Mouse (Mus musculus) kidney, embryonic 15.5 days (tissue): ENCODE results near the gene Gmds. TPM values are rescaled to one million over a fixed set of nuclear protein-coding genes. Genes with fewer than 3 reads are reported as not detected.

Experiments used
- ATAC-seq: fragments of 200-750 bp; cut with Nextera tagmentation; replicated peaks from 2 replicates; pipeline ENCODE4 v1.8.0; 2017; ENCODE audit warnings: moderate TSS enrichment; ENCODE audit not compliant: low FRiP score
- H3K27ac ChIP-seq: fragments of 300-500 bp; sonication (generic); 2 replicates; pipeline ENCODE4 v1.5.1; 2015; ENCODE audit warnings: mild to moderate bottlenecking, inconsistent platforms
- H3K27me3 ChIP-seq: fragments of 300-500 bp; sonication (generic); 2 replicates; pipeline ENCODE4 v1.6.1; 2015; ENCODE audit warnings: inconsistent platforms
- H3K36me3 ChIP-seq: fragments of 300-500 bp; sonication (generic); 2 replicates; pipeline ENCODE4 v1.6.1; 2015; ENCODE audit warnings: inconsistent platforms
- H3K4me1 ChIP-seq: fragments of 300-500 bp; sonication (generic); 2 replicates; pipeline ENCODE4 v1.6.1; 2015; ENCODE audit warnings: inconsistent platforms
- H3K4me2 ChIP-seq: fragments of 300-500 bp; sonication (generic); 2 replicates; pipeline ENCODE4 v1.6.1; 2015; ENCODE audit warnings: moderate library complexity, mild to moderate bottlenecking, inconsistent platforms
- H3K4me3 ChIP-seq: fragments of 300-500 bp; sonication (generic); replicated peaks from 2 replicates; pipeline ENCODE4 v1.5.1; 2015; ENCODE audit warnings: mild to moderate bottlenecking, inconsistent platforms
- H3K9ac ChIP-seq: fragments of 300-500 bp; sonication (generic); 2 replicates; pipeline ENCODE4 v1.6.1; 2015; ENCODE audit warnings: mild to moderate bottlenecking, inconsistent platforms
- H3K9me3 ChIP-seq: fragments of 300-500 bp; sonication (generic); replicated peaks from 2 replicates; pipeline ENCODE4 v1.6.1; 2016; ENCODE audit warnings: inconsistent platforms
- WGBS: fragments of 180-500 bp; shearing (Covaris S2); methylation state at CpG from one replicate; pipeline ENCODE4 v1.1.7; 2015; ENCODE audit warnings: mixed read lengths; 5-methylcytosine and 5-hydroxymethylcytosine counted together
- polyA plus RNA-seq: library from polyadenylated mRNA; unstranded; fragments of >200 nt; fragmentation: Nextera tagmentation; extraction: Ambion mirVana; gene quantifications from 2 replicates; pipeline ENCODE4 v1.2.1, GENCODE M21; 2015

The Gmds gene
- polyA plus RNA-seq, 1 experiment from 2014 or later: 31.8 TPM

GRCm38 (mm10) chr13:32179906-32180305 is 158.6 kb downstream of the Gmds start:
- Histone ChIP-seq H3K4me3 (no peak overlapping the region), H3K9me3 (no peaks in the 10 kb centered on the region), H3K4me1 (peaks cover 20% of the 10 kb centered on the region), H3K27ac (peak overlapping the region; percentile 24), H3K36me3 (no peaks in the 10 kb centered on the region), H3K9ac (no peak overlapping the region), H3K4me2 (0 out of 2 replicates have a peak overlapping the region, but pooled peaks have one; percentile 2), H3K27me3 (no peaks in the 10 kb centered on the region)
- ATAC-seq: peak; percentile 75; the same call in 1 of the 2 replicates
- 18% methylated on average over 3 of the region's 3 CpGs for WGBS

GRCm38 (mm10) chr13:32178682-32179081 is 159.9 kb downstream of the Gmds start:
- Histone ChIP-seq H3K36me3 (no peaks in the 10 kb centered on the region), H3K9me3 (no peaks in the 10 kb centered on the region), H3K4me2 (no peak overlapping the region), H3K4me1 (peaks cover 20% of the 10 kb centered on the region), H3K9ac (no peak overlapping the region), H3K27me3 (no peaks in the 10 kb centered on the region), H3K4me3 (no peak overlapping the region), H3K27ac (no peak overlapping the region)
- ATAC-seq: no peak
- 76% methylated on average over 1 of the region's 1 CpGs for WGBS

- ATAC-seq: peak; percentile 82
- Histone ChIP-seq H3K9ac (no peak overlapping the region), H3K4me3 (no peak overlapping the region), H3K27me3 (no peaks in the 10 kb centered on the region; the same call in 1 of the 2 replicates), H3K9me3 (no peaks in the 10 kb centered on the region), H3K4me2 (no peak overlapping the region), H3K27ac (0 out of 2 replicates have a peak overlapping the region, but pooled peaks have one; percentile 41), H3K4me1 (peaks cover 20% of the 10 kb centered on the region), H3K36me3 (no peaks in the 10 kb centered on the region)
- 38% methylated on average over 2 of the region's 2 CpGs for WGBS
These were observed 160.6 kb downstream of the Gmds start for GRCm38 (mm10) chr13:32177852-32178453.

- Histone ChIP-seq H3K27me3 (no peaks in the 10 kb centered on the region; the same call in 1 of the 2 replicates), H3K9me3 (no peaks in the 10 kb centered on the region), H3K27ac (no peak overlapping the region), H3K4me1 (peaks cover 19% of the 10 kb centered on the region), H3K4me2 (no peak overlapping the region), H3K36me3 (no peaks in the 10 kb centered on the region), H3K9ac (no peak overlapping the region), H3K4me3 (no peak overlapping the region)
- WGBS: 61% methylated on average over 2 of the region's 2 CpGs
- peak; percentile 60 for ATAC-seq
These were observed 163.5 kb downstream of the Gmds start for GRCm38 (mm10) chr13:32175028-32175427.

- Histone ChIP-seq H3K9me3 (no peaks in the 10 kb centered on the region), H3K4me1 (peaks cover 7% of the 10 kb centered on the region), H3K27me3 (no peaks in the 10 kb centered on the region; the same call in 1 of the 2 replicates), H3K27ac (no peak overlapping the region), H3K36me3 (no peaks in the 10 kb centered on the region), H3K4me3 (no peak overlapping the region), H3K9ac (no peak overlapping the region), H3K4me2 (no peak overlapping the region)
- 7% methylated on average over 5 of the region's 5 CpGs for WGBS
- ATAC-seq: peak; percentile 91
These were observed 169.4 kb downstream of the Gmds start for GRCm38 (mm10) chr13:32169173-32169572.

GRCm38 (mm10) chr13:32167806-32168205 is 170.7 kb downstream of the Gmds start:
- H3K9ac ChIP-seq: no peak overlapping the region
- H3K9me3 ChIP-seq: no peaks in the 10 kb centered on the region
- peaks cover 7% of the 10 kb centered on the region for H3K4me1 ChIP-seq
- no peak overlapping the region for H3K4me3 ChIP-seq
- no peaks in the 10 kb centered on the region for H3K36me3 ChIP-seq
- H3K27ac ChIP-seq: no peak overlapping the region
- H3K4me2 ChIP-seq: no peak overlapping the region
- WGBS: 85% methylated on average over 6 of the region's 6 CpGs
- no peaks in the 10 kb centered on the region for H3K27me3 ChIP-seq
- no peak for ATAC-seq

- no peak overlapping the region for H3K4me3 ChIP-seq
- WGBS: 35% methylated on average over 2 of the region's 2 CpGs
- no peak overlapping the region for H3K9ac ChIP-seq
- no peak for ATAC-seq
- H3K27ac ChIP-seq: no peak overlapping the region
- H3K4me2 ChIP-seq: no peak overlapping the region
- H3K4me1 ChIP-seq: peaks cover 7% of the 10 kb centered on the region
- H3K36me3 ChIP-seq: no peaks in the 10 kb centered on the region
- no peaks in the 10 kb centered on the region for H3K9me3 ChIP-seq
- no peaks in the 10 kb centered on the region for H3K27me3 ChIP-seq
These were observed 173.0 kb downstream of the Gmds start for GRCm38 (mm10) chr13:32165581-32165980.

- H3K4me3 ChIP-seq: no peak overlapping the region
- no peak overlapping the region for H3K9ac ChIP-seq
- WGBS: 38% methylated on average over 2 of the region's 2 CpGs
- H3K4me2 ChIP-seq: no peak overlapping the region
- ATAC-seq: no peak
- H3K27ac ChIP-seq: no peak overlapping the region
- H3K4me1 ChIP-seq: no peaks in the 10 kb centered on the region
- no peaks in the 10 kb centered on the region for H3K27me3 ChIP-seq
- no peaks in the 10 kb centered on the region for H3K36me3 ChIP-seq
- no peaks in the 10 kb centered on the region for H3K9me3 ChIP-seq
These were observed 177.0 kb downstream of the Gmds start for GRCm38 (mm10) chr13:32161567-32161966.

- Histone ChIP-seq H3K27me3 (no peaks in the 10 kb centered on the region), H3K4me2 (no peak overlapping the region), H3K4me3 (no peak overlapping the region), H3K9me3 (no peaks in the 10 kb centered on the region), H3K27ac (no peak overlapping the region), H3K36me3 (no peaks in the 10 kb centered on the region), H3K9ac (no peak overlapping the region), H3K4me1 (no peaks in the 10 kb centered on the region)
- ATAC-seq: no peak
- 62% methylated on average over 2 of the region's 2 CpGs for WGBS
These were observed 180.3 kb downstream of the Gmds start for GRCm38 (mm10) chr13:32158240-32158639.

GRCm38 (mm10) chr13:32145916-32146315 is 192.6 kb downstream of the Gmds start:
- H3K9me3 ChIP-seq: no peaks in the 10 kb centered on the region
- no peak for ATAC-seq
- H3K36me3 ChIP-seq: no peaks in the 10 kb centered on the region
- H3K27ac ChIP-seq: no peak overlapping the region
- WGBS: 64% methylated on average over 1 of the region's 1 CpGs
- no peak overlapping the region for H3K9ac ChIP-seq
- H3K4me1 ChIP-seq: no peaks in the 10 kb centered on the region
- H3K4me3 ChIP-seq: no peak overlapping the region
- H3K27me3 ChIP-seq: no peaks in the 10 kb centered on the region
- H3K4me2 ChIP-seq: no peak overlapping the region

GRCm38 (mm10) chr13:32145179-32145578 is 193.4 kb downstream of the Gmds start:
- WGBS: 61% methylated on average over 2 of the region's 2 CpGs
- H3K4me2 ChIP-seq: no peak overlapping the region
- H3K27me3 ChIP-seq: no peaks in the 10 kb centered on the region
- H3K9ac ChIP-seq: no peak overlapping the region
- no peaks in the 10 kb centered on the region for H3K36me3 ChIP-seq
- ATAC-seq: no peak
- H3K4me3 ChIP-seq: no peak overlapping the region
- H3K27ac ChIP-seq: no peak overlapping the region
- H3K4me1 ChIP-seq: no peaks in the 10 kb centered on the region
- H3K9me3 ChIP-seq: no peaks in the 10 kb centered on the region

- Histone ChIP-seq H3K9me3 (no peaks in the 10 kb centered on the region), H3K9ac (no peak overlapping the region), H3K4me2 (no peak overlapping the region), H3K27ac (no peak overlapping the region), H3K4me1 (no peaks in the 10 kb centered on the region), H3K27me3 (no peaks in the 10 kb centered on the region), H3K36me3 (no peaks in the 10 kb centered on the region), H3K4me3 (no peak overlapping the region)
- no peak for ATAC-seq
- 49% methylated on average over 3 of the region's 3 CpGs for WGBS
These were observed 194.9 kb downstream of the Gmds start for GRCm38 (mm10) chr13:32143651-32144050.
